Mouse (Mus musculus) small intestine, adult 2 months (tissue): Measurements from ENCODE around the gene Slc25a36.

Source experiments
- CTCF ChIP-seq: fragments of 200-500 bp; IDR thresholded peaks from 2 replicates; pipeline ENCODE4 v1.5.1; 2012; ENCODE audit warnings: low read depth, mild to moderate bottlenecking, control low read depth, inconsistent platforms, low read length, moderate library complexity, mixed read lengths; ENCODE audit not compliant: insufficient replicate concordance, insufficient read length; ENCODE audit errors: extremely low read depth
- POLR2A ChIP-seq: fragments of 200-500 bp; IDR thresholded peaks from 2 replicates; pipeline ENCODE4 v1.6.1; 2012; ENCODE audit warnings: low read depth, mild to moderate bottlenecking, control low read depth, inconsistent platforms, low read length, moderate library complexity

GRCm38 (mm10) chr9:97081106-97081862, 29.7 kb downstream of the Slc25a36 start:
- no peak for TF ChIP-seq POLR2A
- no peak for TF ChIP-seq CTCF
